Mouse (Mus musculus) inflammation-experienced regulatory T-cells, adult 6 months (primary cell): ENCODE results near the gene Arf4. TPM values are rescaled to one million over a fixed set of nuclear protein-coding genes. Genes with fewer than 3 reads are reported as not detected.

Experiments
- ATAC-seq: one replicate; pipeline ENCODE4 v1.8.0; 2017
- polyA plus RNA-seq, 3 experiments: library from polyadenylated mRNA; unstranded; fragments of 100-300 nt; shearing (Covaris generic); gene quantifications; one replicate each; pipeline ENCODE4 v1.2.1; 2017

Arf4 gene
- polyA plus RNA-seq, result 100 to 1,000 TPM; 244 to 322 (median 274) TPM

GRCm38 (mm10) chr14:26637851-26638707, at the start of gene Arf4:
Arf4 (plus strand) TSS chr14:26638074.
- peak; percentile 92 for ATAC-seq

DNA sequence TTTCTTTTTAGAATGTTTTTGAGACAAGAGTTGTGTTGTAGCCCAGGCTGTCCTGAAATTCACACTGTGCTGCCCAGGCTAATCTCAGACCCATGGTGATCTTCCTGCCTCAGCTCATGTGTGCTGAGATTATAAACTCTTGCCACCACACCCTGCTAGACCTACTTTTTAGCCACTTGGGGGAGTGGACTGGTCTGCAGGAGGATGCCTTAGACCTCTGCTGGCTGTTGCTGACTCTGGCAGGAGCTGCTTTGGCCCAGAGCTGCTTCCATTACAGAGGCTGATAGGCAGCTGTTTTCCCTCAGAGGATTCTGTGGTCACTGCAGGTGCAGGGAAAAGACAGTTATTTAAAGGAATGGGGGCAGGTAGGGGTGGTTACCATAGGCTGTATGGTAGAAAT, 46.5 kb upstream of the Arf4 start:
- no peak for ATAC-seq

DNA sequence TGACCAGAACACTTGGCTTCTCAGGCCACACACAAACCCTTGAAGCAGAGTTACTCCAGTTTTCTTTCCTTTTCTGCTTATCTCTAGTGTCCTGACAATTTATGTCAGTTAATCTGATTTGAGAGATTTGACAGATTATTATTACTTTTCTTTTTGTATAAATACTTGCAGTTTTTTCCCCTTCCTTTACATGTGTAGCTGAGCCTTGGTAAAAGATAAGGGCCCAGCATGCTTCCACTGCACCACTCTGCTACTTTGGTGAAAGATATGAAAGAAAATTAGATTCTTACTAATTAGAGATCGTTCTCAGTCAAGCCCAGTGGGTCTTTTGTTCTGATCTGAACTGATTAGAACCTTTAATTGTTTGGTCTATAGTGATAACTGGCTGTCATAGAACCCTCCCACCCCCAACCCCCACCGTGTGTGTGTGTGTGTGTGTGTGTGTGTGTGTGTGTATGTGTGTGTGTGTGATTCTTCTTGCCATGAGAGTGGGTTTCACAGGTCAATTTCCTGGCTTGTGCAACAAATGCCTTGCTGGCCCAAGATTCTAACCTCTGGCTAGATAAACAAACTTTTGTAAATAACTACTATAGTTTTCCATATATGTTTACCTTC, 44.5 kb upstream of the Arf4 start:
- no peak for ATAC-seq

- ATAC-seq, result no peak
Measured at GRCm38 (mm10) chr14:26595167-26595566, 42.7 kb upstream of the Arf4 start.

- ATAC-seq, result no peak
Measured at GRCm38 (mm10) chr14:26595695-26596365, 42.0 kb upstream of the Arf4 start.

DNA sequence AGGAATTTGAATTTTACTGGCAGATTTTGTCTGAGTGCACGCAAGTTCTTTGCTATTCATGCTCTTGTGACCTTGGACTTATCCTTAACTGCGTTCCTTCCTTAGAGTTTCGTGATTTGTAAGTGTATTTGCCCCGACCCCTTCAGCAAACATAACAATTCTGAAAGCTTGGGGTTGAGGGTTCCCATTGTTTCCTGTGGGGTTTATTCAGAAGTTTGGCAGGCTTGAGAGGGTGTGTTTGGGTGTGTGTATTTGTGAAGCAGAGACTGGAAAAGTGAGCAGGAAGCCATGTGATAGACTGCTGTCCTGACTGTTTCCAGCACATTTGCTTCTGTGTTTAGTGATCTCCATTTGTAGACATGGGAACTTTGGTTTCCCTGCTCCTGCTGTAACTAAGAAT, 32.5 kb upstream of the Arf4 start:
- ATAC-seq, result no peak

- no peak for ATAC-seq
Measured at GRCm38 (mm10) chr14:26609674-26610073, 28.2 kb upstream of the Arf4 start.

DNA sequence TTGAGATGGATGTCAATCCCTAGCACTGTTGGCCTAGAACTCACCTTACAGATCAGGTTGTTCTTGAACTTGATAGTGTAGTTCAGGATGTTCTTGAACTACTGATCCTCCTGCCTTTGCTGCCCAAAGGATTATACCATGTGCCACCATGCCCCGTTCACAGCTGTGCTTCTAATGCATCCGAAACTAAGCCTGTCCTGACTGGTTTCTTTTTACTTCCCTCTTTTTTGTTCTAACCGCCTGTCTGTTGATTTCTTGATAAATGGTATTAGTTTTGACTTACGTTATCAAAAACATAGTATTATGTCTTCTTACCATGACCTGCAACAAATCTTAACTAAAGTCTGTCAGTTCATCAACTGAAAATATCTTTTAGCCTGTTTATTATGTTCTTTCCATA, 27.2 kb upstream of the Arf4 start:
- ATAC-seq, result no peak

DNA sequence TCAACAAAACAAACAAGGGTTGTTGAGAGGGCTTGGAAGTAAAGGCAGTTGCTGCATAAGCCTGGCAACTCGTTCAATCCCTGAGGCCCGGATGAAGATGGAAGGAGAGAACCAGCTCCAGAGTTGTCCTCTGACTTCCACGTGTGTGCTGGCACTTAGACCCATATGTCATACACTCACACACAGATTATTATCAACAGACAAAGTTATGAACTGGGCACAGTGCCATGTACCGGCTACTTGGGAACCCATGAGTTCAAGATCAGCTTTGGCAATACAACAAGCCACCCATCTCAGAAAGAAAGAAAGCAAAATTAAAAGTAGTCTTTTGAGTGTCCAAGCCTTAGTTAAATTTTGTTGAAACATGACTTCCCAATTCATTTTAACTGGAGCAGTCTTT, 12.6 kb upstream of the Arf4 start:
- ATAC-seq, result no peak

DNA sequence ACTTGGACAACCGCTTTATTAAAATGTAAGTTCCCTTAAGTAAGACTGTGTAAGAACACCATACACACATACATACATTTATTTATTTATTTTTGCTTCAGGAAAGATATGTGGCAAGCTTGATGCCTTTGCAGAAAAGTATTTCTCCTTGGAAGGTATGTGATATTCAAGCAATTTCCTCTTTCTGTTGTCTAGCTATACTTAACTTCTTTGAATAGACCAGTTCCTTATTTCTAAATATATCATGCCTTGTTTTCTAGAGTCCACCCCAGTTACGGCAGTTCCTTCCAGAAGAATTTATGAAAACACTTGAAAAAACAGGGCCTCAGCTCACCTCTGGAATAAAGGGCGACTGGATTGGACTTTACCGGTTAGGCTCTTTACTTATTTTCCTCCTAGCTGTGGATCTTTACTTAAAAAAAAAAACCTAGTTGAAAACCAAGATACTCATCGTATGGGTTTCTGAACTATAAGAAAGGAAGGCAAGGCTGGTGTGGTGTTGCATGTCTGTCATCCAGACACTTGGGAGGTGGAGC, 11.2 kb upstream of the Arf4 start:
- ATAC-seq, result no peak

GRCm38 (mm10) chr14:26637025-26637850, 636 bp upstream of the Arf4 start:
- ATAC-seq, result no peak

DNA sequence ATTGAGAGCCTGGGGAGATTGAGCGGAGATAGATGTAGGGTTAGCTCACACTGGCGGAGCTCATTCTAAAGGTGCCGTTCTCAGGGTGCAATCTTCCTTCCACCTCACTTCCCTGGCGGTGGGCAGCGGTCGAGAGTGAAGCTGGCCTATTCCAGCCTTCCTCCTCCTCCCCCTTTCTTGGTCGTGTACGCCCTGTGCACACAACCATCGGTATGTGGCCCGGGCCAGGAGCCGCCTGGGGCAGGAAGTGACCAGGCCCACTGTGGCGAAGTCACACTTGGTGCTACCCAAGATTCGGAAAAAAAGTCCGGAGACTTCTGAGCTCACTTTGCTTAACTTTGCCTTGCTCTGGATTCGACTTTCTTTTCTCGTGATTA, 822 bp downstream of the Arf4 start:
- peak; percentile 15 for ATAC-seq

DNA sequence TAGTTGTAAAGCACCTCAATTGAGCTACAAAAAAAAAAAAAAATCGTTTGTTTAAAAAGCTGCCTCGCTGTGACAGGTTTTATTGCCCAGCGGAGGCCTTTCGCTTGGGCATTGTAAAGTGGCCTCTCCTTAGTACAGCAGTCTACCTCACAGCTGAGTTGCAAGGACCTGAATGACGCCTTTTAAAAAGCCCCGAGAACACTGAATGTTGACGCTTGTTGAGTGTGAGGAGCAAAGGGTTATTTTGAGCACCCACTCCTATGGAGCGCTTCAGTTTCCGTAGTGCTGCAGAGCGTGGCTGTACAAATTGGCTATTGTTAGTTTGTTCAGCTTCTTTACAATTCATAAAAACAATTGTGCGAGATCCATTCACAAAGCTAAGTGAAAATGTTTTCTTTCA, 1.4 kb downstream of the Arf4 start:
- ATAC-seq, result no peak

- ATAC-seq, result no peak
Measured at GRCm38 (mm10) chr14:26639961-26640360, 2.1 kb downstream of the Arf4 start.

DNA sequence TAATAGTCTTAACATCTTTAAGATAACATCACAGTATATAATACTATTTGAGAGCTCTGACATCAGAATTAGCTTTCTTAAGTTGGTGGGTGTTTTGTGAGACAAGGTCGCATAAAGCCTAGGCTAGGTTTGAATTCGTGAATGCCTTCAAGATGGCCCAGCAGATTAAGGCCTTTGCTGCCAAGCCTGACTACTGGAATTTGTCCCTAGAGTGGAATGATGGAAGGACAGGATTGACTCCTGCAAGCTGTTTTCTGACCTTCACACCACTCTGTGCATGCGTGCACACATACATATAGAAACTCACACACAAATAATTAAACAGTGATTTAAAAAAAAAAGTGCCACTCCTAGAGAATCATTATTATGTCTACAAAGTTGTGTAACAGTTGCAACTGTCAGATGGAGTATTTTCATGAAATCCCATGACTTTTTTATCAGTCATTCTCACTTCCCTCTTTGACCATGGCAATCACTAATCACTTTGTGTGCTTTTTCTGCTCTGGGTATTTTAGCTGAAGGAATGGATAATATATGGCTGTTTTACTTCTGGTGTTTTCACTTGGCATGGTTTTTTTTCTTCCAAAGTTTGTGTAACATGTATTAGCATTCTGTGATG, 5.2 kb downstream of the Arf4 start:
- ATAC-seq, result no peak

GRCm38 (mm10) chr14:26645989-26646650, 8.2 kb downstream of the Arf4 start:
- no peak for ATAC-seq

DNA sequence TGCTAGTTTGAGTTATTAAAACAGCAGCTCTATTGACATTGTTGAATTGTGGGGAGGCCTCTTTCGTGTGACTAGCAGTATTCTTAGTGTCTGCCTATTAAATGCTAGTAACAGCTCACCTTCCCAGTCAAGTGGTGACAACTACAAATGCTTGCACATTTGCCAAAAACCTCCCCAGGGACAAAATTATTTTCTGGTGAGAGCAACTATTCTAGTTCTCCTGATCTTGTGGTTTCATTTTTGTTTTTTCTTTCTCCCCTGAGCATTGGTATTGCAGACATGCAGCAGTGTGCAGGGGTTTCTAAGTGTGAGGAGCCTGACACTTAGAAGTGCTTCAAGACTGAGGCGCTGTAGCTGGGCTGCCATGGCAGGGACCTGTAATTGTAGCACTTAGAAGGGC, 9.9 kb downstream of the Arf4 start:
- no peak for ATAC-seq

- ATAC-seq, result peak; percentile 54
Measured at GRCm38 (mm10) chr14:26651901-26652300, 14.0 kb downstream of the Arf4 start.

- ATAC-seq, result no peak
Measured at GRCm38 (mm10) chr14:26658178-26658577, 20.3 kb downstream of the Arf4 start.

DNA sequence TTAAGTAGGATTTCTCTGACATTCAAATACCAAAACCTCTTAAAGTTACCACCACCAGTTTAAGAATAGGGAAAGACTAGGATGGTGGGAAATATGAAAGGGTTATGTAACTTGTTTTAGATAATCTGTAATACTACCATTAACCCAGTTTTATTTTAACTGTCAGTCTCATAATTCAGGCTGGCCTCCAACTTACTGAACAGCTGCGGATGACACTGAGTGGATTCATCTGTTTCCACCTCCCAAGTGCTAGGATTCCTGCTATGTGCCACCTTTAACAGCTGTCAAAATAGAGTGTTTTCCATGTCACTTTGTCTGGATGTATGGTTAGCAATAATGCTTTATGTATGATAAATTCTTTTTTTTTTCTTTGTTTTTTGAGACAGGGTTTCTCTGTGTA, 22.4 kb downstream of the Arf4 start:
- ATAC-seq, result no peak

GRCm38 (mm10) chr14:26662016-26662415, 24.1 kb downstream of the Arf4 start:
- no peak for ATAC-seq

DNA sequence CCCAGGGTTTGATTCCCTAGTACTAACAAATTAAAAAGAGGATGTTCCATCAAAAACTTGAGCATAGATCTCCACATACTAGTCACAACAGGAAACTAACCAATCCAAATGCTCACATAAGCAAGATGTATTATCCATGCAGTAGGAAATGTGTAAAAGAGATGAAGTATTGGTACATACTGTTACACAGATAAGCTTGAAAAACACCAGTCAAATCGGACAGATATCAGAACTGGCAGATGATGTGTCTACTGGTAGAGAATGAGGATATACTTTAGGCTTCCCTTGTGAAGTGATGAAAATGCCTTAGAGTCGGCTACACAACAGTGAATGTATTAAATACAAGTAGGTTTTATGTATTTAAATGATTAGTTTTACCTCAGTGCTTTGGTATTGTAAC, 24.6 kb downstream of the Arf4 start:
- ATAC-seq, result no peak
